Mouse (Mus musculus) adipocyte (in vitro differentiated cells): ENCODE results near the gene Trcg1.

Source experiments
- DNase-seq: peaks from one replicate; pipeline ENCODE4 v3.0.0-alpha.2; 2016; ENCODE audit warnings: low spot score

The Trcg1 gene

DNA sequence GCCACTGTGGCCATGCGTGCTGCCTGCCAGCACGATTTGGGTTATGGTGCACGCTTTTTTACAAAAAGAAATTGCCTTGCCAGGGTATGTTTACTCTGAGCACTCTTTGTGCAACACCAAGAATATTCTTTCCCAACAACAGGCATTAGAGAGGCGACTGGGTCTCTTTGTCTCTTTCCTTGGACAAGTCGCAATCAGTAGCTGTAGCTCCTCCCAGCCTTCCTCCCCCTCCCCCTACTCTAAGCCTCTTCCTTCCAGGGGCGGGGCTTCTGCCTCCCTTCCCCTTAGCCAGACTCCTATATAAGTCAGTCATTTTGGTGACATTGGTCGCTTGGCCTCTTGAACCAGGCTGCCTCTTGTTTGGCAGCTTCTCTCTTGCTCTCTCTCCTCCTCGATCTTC lies 59.9 kb downstream of the Trcg1 start:
- peak; percentile 86 for DNase-seq

GRCm38 (mm10) chr9:57297938-57298337 lies 61.6 kb downstream of the Trcg1 start:
- DNase-seq = no peak
